Mouse (Mus musculus) heart, postnatal 4 days (tissue): Measurements from ENCODE around the gene Rgs8. TPM values are rescaled to one million over a fixed set of nuclear protein-coding genes. Genes with fewer than 3 reads are reported as not detected.

Experiments used
- DNase-seq: peaks from one replicate; pipeline ENCODE4 v3.0.0; 2021
- total RNA-seq, 2 experiments: library from RNA; stranded (reverse); gene quantifications; 2 replicates each; pipeline ENCODE4 v1.2.3; 2021

The Rgs8 gene
- total RNA-seq, 2 experiments from 2014 or later: 0.09 TPM; not detected in 1

- no peak for DNase-seq
Measured at GRCm38 (mm10) chr1:153708626-153709025, 55.8 kb downstream of the Rgs8 start.

GRCm38 (mm10) chr1:153709451-153709850 is 56.6 kb downstream of the Rgs8 start:
- DNase-seq: no peak

- no peak for DNase-seq
Measured at GRCm38 (mm10) chr1:153711544-153712262, 58.9 kb downstream of the Rgs8 start.

- DNase-seq: no peak
Measured at GRCm38 (mm10) chr1:153712633-153713032, 59.8 kb downstream of the Rgs8 start.

- DNase-seq: no peak
Measured at GRCm38 (mm10) chr1:153717990-153718389, 65.2 kb downstream of the Rgs8 start.

- no peak for DNase-seq
Measured at GRCm38 (mm10) chr1:153720935-153721334, 68.1 kb downstream of the Rgs8 start.

- no peak for DNase-seq
Measured at GRCm38 (mm10) chr1:153721565-153722310, 68.9 kb downstream of the Rgs8 start.

- no peak for DNase-seq
Measured at GRCm38 (mm10) chr1:153723426-153723825, 70.6 kb downstream of the Rgs8 start.

- no peak for DNase-seq
Measured at GRCm38 (mm10) chr1:153726636-153727035, 73.8 kb downstream of the Rgs8 start.

- DNase-seq: no peak
Measured at GRCm38 (mm10) chr1:153729806-153730205, 77.0 kb downstream of the Rgs8 start.

- DNase-seq: peak; percentile 77
Measured at GRCm38 (mm10) chr1:153730671-153731070, 77.8 kb downstream of the Rgs8 start.

- no peak for DNase-seq
Measured at GRCm38 (mm10) chr1:153733181-153733580, 80.4 kb downstream of the Rgs8 start.

- no peak for DNase-seq
Measured at GRCm38 (mm10) chr1:153734866-153735265, 82.0 kb downstream of the Rgs8 start.

- no peak for DNase-seq
Measured at GRCm38 (mm10) chr1:153736096-153736495, 83.3 kb downstream of the Rgs8 start.

- DNase-seq: no peak
Measured at GRCm38 (mm10) chr1:153737101-153738085, 84.6 kb downstream of the Rgs8 start.

- DNase-seq: no peak
Measured at GRCm38 (mm10) chr1:153739437-153740015, 86.7 kb downstream of the Rgs8 start.

GRCm38 (mm10) chr1:153740145-153740544 is 87.3 kb downstream of the Rgs8 start, which contains the start of gene Rgs16:
Gene Rgs16 (plus strand): TSS chr1:153740349.
- peak; percentile 91 for DNase-seq

GRCm38 (mm10) chr1:153740775-153741400 is 88.1 kb downstream of the Rgs8 start:
- no peak for DNase-seq

- no peak for DNase-seq
Measured at GRCm38 (mm10) chr1:153741551-153742316, 88.9 kb downstream of the Rgs8 start.

- DNase-seq: peak; percentile 88
Measured at GRCm38 (mm10) chr1:153742374-153743155, 89.7 kb downstream of the Rgs8 start.
